Mouse (Mus musculus): ENCODE data around the gene Slc2a2. TPM values are rescaled to one million over a fixed set of nuclear protein-coding genes. Genes with fewer than 3 reads are reported as not detected.

Slc2a2 gene
- polyA plus RNA-seq (2017; shearing (Covaris generic)): not detected

DNA sequence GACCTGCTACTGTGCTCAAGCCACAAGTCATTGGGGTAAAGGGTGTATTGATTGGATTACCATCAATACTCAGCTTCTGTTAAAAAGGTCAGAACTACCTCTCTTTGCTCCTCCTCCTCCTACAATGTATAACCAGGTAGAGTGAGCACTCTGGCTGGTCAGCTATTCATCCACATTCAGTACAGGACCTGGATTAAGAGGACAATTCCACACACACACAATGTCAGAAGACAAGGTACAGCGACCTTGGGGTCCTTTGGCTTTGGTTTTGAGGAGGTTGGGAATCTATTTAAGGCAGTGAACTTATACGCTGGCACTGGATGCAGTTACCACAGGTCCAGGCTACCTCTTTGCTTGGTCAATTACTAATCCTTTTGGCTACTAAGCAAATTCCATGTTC lies at the start of gene Slc2a2:
Gene Slc2a2 (plus strand): TSS at position 107 of the 400 bp plus-strand sequence.
- no peak for ATAC-seq

DNA sequence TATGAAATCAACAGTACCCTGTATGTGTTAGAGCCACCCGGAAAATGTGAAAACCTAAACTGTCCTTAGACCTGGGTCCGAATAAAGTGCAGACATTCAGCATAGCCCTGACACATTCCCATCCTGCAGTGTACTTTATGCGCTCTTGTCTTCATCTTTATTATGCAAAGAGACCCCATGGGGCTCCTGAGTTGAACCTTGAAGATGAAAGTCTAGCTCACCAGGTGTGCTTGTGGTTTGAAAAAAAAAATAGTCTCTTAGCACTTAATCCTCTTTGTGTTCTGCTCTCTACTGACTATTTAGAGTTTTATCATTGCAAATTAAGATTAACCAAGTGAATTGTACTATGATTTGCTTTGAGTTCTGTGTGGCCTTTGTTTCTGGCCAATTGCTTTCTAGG lies 45.1 kb upstream of the Slc2a2 start:
- ATAC-seq: no peak

DNA sequence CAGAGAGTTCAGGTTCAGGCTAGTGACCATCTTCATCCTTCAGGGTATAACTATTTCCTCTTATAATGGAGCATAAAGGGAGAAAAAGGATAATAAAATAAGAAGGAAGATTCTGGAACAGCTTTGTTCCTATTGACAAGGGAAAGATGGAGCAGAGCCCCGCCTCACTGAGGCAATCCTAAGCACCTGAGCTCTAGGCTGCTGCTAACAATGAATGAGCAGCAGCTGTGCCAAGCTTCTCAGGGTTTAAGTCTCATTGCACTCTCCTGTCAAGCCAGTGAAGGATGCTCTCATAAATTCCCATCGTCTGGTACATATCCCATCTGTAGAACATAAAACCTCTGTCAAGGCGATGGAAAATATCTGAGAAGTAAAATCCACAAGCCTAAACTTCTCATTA lies 44.7 kb upstream of the Slc2a2 start:
- no peak for ATAC-seq

DNA sequence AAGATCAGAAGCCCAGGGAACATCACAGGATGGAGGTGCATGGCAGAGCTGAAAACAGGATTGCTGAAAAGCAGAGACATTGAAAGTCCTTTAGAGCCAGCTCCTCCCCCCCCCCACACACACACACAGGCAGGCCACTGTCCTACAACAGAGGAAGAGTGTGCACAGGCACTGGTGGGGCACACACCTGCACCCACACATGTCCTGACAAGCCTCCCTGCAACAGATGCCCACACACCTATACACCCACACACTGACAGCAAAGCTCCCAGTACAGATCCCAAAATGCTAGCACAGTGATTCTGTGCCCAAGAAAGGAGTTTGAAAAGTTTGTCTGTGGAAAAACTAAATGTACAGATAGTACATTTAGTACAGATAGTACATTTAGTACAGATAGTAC lies 43.0 kb upstream of the Slc2a2 start:
- no peak for ATAC-seq

DNA sequence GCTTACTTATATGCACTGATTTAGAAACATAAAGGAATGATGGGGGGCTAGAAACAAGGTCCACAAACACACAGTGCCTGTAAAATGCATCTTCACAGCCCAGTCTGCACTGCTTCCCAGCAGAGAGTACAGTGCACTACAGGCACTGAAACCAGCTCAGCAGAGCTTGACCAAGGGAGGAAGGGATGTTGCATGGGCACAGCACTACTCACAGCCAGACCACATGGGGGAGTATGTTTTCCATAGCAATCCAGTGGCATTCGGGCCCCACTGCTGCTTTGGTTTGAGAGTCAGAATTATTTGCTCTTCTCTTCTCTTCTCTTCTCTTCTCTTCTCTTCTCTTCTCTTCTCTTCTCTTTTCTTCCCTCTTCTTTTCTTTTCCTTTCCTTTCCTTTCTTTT lies 39.4 kb upstream of the Slc2a2 start:
- no peak for ATAC-seq

DNA sequence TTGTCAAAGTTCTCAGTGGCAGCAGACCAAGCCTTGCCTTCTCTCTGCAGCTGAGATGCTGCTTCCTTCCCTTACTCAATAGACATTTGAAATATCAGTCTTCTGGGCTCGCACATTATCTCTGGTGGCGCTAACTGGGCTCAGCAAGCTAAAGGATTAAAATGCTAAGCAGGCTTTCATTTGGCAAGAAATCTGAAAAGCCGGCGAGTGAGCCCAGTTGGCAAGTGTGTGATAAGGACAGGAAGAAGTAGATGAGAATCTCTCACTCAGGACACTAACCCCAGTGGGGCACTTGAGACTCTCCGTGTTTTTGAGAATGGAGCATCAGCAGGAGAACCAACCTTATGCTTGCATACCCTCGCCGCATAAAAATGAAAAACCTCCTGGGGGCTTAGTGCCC lies 16.9 kb upstream of the Slc2a2 start:
- ATAC-seq: no peak

DNA sequence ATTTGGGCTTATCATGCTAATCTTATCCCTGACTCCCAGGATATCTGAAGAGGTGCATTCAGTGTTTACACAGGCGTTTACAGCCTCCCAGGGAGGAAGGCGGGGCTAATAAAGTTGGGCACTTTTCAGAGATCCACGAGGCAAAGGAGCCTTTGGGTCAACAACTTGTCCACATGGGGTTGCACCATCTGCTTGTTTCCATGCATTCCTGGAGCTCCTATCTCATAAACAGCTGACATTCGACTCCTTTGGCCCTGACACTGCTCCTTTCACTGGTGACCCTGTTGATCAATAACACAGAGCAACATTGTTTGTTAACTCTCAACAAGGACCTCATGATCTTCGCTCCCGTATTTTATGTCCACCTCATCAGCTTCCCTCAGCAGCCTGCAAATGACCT lies 15.8 kb upstream of the Slc2a2 start:
- no peak for ATAC-seq

DNA sequence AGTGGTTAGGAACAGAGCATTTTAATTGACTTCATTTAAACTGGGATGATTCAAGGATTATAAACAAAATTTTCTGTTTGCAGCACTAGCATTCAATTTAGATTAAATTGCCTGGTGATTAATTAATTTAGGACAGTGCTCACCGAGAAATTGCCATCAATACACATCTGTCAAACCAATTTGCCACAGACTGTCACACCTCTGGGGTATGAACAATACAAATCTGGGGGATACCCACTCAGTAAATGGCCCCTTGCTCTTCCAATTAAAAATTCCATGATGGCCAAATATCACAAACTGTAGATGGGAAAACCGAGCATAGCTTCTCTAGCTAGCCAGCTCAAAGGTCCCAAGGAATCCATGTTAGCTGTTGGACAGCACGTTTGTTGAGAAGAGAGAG lies 15.3 kb upstream of the Slc2a2 start:
- no peak for ATAC-seq

DNA sequence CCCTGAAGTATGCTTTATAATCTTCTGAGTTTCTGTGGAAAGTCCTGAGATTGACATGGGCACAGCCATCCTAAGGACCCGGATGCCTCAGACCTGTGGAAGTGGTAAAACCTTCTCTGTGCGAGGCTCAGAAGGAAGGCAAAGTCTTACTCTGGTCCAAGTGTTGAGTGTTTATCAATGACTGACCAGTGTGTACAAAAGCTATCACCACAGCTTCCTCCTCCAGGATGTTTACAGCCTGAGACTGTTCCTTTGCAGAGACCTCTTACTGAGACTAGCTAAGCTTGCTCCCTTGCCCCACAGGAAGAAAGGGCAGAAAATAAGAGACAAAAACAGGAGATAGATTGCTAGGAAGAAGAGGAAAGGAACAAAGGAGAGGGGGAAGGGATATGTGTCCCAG lies 12.2 kb upstream of the Slc2a2 start:
- no peak for ATAC-seq

DNA sequence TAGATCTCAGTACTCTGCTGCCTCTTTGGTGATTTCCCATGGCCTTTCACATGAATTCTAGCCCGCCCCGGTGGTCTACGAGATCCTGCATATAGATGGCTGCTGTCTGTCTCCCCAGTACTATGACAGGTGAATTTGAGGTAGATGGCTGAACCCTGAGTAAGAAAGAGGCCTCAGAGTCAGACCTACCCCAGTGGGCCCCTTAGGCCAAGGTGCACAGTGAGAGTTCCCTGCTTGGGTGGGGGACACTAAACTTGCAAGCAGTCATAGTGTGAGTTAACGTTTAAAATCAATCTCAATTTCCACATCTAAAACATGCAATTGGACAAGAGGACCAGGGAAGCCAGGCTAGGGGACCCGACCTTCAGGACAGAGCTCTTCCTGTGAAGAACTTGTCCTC lies 2.9 kb upstream of the Slc2a2 start:
- no peak for ATAC-seq

DNA sequence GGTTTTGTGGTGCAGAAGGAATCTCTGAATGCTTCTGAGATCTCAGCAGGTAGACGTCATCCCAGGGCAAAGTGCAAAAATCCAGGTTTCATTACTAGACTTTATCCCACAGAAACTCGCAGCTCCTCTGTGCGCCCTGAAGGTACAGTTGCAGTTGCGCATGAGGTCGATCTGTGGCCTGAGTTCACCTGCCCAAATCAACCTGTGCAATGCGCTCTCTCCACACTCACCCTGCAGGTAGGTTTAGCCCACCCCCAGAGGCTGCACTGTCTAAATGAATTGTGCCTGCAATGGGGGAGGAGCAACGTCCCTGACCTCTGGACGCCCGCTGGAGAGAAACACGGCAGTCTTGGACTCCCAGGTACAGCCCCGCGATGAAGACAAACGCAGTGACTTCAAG lies 2.1 kb upstream of the Slc2a2 start:
- no peak for ATAC-seq

DNA sequence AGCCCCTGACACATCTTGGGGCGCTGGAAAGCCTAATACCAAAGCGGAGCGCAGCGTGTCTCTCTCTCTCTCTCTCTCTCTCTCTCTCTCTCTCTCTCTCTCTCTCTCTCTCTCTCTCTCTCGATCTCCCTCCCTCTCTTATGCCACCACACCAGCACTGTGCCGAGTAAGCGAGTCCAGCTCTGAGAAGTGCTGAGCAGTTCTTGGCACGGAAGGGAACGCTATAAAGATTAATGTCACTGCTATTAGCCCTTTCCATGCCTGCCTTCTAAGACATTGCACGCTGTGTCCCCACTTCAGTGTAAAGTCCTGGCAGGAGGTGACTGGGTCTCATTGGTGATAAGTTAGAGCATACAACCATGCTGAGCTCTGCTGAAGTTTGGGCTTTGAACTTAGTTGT lies 1.5 kb upstream of the Slc2a2 start:
- no peak for ATAC-seq

DNA sequence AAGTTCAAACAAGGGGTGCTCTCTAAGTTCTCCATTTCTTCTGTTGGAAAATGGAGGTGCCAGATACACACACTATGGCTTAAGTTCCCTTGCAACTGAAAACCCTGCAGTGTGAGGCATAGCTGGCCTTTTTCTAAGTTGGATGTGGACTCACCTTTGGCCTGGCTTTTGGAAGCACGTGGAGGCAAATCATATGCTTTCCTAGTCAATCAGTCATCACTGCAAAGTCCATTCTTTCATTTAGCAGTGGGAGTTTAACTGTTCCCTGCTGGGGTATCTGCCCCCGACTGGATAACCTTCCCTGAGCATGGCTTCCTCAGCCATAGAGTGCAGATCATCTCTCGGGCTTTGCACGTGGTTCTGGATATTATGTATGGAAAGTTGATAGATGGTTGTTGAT lies 1.9 kb downstream of the Slc2a2 start:
- ATAC-seq: no peak

DNA sequence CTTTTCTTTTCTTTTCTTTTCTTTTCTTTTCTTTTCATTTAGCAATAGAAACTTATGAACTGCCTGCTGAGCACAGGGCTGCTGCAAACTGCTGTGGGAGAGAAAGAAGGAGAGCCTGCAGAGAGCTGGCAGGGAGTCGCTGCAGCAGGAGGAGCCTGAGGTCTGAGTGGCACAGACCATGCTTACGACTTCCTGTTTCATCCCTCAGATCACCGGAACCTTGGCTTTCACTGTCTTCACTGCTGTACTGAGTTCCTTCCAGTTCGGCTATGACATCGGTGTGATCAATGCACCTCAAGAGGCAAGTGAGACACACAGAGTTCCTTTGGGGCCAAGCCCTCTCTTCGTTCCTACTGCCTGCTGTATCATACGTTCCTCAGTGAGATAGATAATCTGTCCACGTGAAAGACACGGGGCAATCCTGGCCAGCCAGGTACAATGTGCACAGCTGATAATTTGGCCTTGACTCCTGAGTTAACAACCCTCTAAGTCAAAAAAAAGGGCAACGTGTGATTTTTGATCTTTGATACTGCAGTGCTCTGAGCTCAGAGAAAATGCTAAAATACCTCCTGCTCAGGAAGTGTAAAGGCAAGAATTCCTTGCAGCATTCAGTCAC lies 7.9 kb downstream of the Slc2a2 start:
- ATAC-seq: peak; percentile 57

DNA sequence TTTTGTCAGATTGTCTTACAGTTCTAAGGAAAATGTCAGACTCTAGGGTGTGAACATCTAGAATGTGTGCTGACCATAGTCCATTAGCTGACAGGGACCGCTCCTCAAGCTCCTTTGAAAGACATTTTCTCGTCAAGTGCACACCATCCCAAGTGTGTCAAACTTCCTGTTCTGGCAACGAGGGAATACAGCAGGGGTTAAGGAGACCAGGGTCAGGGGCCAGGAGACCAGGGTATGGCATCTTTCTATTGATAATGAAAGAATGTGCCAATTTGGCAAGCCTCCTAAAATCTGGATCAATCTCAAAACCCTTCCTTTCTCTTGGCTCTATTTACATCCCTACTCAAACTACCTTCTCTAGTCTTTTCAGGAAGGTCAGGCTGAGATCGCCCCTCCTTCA lies 9.0 kb downstream of the Slc2a2 start:
- ATAC-seq: no peak

DNA sequence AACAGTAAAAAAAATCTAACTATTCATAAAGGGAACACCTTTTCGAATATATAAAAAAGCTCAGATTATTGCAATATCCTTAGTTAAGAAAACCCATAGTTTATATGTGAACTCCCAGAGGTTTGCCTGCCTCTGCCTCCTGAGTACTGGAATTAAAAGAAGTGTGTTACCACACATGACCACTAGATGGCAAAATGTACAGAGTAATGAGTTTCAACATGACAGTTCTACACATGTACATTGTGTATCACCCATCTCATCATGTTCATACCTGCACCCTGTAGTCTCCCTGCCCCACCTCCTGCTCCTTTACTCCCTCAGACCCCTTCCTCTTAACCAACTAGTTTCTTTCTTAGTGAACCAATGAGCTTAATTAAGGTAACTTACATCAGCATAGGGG lies 12.0 kb downstream of the Slc2a2 start:
- peak; percentile 56 for ATAC-seq

DNA sequence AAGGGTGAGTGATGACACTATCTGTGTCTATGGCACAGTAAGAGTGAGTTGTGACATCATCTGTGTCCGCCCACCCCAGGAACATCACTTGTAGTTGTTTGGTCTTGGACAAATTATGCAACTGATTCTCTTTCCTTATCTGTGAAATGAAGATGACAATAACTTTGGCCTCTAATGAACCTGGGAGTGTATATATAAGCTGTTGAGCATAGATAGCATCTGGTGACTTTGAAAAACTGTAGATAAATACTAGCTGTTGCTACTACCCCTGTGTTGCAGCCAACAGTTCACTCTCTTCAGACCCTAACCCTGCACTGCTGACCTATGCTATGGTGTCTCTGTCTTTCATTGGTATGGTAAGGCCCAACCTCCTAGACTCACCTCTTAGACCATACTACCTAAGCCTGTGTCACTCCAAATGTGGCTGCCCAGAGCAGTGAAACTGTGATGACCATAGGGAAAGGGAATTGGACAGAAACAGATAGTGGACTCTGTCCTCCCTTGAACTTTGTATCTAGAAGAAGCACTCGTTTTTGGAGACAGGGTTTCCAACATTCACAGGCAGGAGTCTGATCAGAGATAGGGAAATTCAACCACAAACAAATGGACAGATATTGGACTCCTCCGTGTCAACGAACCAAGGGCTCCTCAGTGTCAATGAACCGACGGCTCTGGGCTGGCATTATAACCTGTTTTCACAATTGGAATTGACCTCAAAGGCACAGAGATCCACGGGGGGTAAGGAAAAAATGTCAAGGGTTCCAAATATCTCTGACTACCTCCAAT lies 16.4 kb downstream of the Slc2a2 start:
- no peak for ATAC-seq

DNA sequence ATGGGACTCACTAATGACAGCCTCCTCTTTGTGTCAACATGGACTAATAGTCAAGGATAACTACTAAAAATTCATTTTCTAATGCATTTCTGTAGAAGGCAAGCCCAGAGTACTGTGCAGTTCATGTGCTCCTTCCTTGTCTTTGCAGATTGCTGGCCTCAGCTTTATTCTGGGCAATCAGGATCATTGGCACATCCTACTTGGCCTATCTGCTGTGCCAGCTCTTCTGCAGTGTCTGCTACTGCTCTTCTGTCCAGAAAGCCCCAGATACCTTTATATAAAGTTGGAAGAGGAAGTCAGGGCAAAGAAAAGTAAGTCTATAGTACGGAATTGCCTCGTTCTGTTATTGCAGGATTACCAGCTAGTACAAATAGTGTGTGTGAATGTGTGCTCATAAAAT lies 20.8 kb downstream of the Slc2a2 start:
- ATAC-seq: no peak

DNA sequence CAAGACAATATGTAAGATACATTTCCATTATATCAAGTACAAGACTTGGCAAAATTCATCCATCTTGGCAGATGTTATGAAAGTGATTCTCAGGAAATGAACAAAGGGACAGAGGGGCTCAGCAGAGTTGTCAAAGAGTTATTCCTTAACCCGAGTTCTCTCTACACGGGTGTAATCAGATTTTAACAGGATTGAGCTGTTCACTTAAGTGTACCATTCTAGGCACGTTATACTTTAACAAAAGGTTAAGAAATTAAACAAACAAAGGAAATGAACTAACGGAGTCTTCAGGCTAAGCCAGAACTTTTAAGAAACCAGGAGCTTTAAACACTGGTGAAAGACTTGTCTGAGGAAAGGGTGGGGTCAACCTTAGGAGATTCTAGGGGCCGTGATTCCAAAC lies 23.5 kb downstream of the Slc2a2 start:
- ATAC-seq: no peak

DNA sequence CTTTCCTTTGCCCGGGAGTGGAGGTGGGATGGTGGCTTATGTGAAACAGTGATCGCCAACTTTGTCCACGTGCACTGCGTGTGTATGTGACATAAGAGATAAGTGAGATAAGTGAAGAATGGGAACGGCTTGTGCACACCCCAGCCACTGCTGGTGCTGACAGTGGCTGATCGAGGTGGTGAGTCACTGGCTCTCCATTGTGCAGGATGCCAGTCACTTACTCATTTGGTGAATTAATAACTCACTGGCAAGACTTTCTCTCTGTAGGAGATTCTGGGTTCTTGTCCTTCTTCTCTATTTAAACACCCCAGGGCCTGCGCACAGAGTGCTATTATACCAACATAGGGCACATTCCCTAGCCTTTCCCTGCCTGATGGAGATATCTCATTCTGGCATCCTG lies 24.1 kb downstream of the Slc2a2 start:
- ATAC-seq: no peak

DNA sequence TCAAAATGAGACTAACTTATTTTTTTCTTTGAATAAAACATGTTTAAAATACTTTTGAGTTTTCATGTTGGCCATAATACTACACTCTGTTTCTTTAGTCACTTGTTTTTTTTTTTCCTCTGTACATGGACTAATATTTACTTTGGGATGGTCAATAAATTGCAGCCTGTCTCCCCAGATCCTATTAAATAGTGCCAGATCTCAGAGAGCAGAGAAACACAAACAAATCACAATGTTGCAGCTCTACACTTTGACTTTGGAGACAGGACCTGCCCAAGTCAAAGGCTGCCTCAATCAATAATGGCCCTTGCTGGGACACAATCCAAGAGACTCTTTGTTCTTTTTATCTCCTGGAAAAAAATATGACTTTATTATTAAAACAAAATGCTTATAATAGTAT lies 24.8 kb downstream of the Slc2a2 start:
- ATAC-seq: no peak

DNA sequence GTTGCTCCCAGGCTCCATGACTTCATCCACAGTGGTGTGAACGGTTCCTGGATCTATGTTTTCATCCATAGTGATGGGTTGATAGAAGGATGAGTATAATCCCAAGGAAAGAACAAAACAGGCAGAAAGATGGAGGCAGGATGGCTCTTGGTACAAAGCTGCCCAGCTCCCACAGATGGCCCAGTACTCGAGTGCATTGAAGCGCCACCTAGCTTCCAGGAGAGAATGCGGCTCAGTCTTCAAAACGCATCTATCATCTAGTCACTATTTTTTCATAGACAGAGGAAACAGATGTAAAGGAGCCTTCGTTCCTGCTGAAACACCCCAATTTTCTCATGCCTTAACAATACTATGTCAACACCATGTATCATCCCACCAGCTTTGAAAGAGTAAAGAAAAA lies 25.8 kb downstream of the Slc2a2 start:
- no peak for ATAC-seq

DNA sequence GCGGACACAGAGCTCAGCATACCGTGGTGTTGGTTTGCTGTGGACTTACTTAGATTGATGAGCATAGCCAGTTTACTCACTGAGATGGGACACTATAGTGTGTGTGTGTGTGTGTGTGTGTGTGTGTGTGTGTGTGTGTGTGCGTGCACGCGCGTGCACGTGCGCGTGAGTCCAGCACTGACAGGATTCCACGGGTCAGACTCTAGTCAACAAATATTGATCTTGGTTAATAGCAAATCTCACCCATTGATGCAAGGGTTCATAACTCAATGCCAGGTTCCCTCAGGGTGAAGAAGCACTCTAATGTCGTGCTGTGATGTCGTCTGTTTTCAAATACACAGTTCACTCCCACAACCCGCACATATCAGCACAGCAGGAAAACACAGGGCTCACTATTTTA lies 27.5 kb downstream of the Slc2a2 start:
- ATAC-seq: no peak

DNA sequence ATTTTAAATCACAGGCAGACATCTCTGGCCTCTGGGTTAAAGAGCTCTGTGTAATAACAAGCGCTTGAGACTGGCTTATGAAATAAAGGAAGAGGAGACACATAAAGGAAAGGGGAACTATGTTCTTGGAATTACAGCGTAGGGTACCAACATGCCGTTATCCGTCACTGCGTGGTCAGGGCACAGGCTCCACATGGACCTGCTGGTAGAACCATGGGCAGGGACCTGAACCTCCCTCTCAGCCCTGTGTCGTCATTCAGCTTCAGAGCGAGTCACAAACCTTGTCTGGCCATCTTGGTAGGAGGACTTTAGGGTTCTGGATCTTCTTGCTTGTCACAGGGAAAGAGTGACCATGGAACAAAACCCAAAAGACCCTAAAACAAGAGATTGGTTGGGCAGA lies 28.7 kb downstream of the Slc2a2 start:
- no peak for ATAC-seq

DNA sequence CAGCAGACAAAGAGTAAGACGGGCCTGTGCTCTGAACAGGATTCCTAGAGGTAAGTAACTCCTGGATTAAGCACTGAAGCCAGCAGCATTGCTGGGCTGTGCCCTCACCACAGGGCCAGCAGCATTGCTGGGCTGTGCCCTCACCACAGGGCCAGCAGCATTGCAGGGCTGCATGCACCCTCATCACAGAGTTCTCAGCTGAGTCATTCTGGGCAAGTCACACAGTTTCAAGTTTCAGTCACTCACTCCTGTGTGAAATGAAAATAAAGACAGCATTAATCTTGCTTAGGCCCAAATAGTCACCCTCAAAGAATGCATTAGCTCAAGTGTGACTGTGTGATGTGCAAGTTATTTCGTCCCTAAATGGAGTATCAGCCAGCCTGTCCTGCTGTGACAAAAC lies 37.0 kb downstream of the Slc2a2 start:
- no peak for ATAC-seq

All from CD4-positive, CD25-positive, alpha-beta regulatory T cell, adult 4 months (primary cell).